In genomic region chr6:146978691-146979114, GRCm38 (mm10) we compare ENCODE assay signal across 10 mouse cellular contexts. TPM values are rescaled to one million over a fixed set of nuclear protein-coding genes. Genes with fewer than 3 reads are reported as not detected.
DNase-seq lines count a peak whose midpoint lies in the region; ATAC-seq lines count a peak whose summit lies in the region.
"Had no signal": no experiment of that assay in that cellular context is flagged by ENCODE, and none has a peak within 500 bp of the region (broad histone marks: within the 10 kb centered on the region; RNA-seq: fewer than 3 reads in every experiment).

No protein-coding gene starts in this region.

- no peak overlapping the region for H3K27ac ChIP-seq in embryonic facial prominence, embryonic 14.5 days (replicated peaks; ENCODE audit: low read depth, low read length)
- H3K27ac ChIP-seq: embryonic facial prominence, embryonic 12.5 days had no signal

- WGBS in embryonic facial prominence, embryonic 14.5 days, result 48% methylated on average over 5 of the region's 5 CpGs

- 0 out of 2 replicates have a peak, but pooled peaks have one; percentile 9 for ATAC-seq in embryonic facial prominence, embryonic 14.5 days (ENCODE audit: low read depth)

- no peak overlapping the region for H3K9ac ChIP-seq in embryonic facial prominence, embryonic 14.5 days (ENCODE audit: low read depth, low read length)
- H3K9ac ChIP-seq: embryonic facial prominence, embryonic 12.5 days had no signal

- H3K9me3 ChIP-seq in embryonic facial prominence, embryonic 14.5 days (ENCODE audit: control insufficient read depth, low read length), result no peaks in the 10 kb centered on the region
- H3K9me3 ChIP-seq: embryonic facial prominence, embryonic 12.5 days had no signal

- H3K4me3 ChIP-seq in embryonic facial prominence, embryonic 14.5 days (ENCODE audit: low read depth, low read length), result no peak overlapping the region
- H3K4me3 ChIP-seq: embryonic facial prominence, embryonic 12.5 days had no signal

- no peaks in the 10 kb centered on the region for H3K27me3 ChIP-seq in embryonic facial prominence, embryonic 14.5 days (replicated peaks; ENCODE audit: control insufficient read depth, insufficient read depth, low read length)
- H3K27me3 ChIP-seq: embryonic facial prominence, embryonic 12.5 days had no signal

- peaks cover 5% of the 10 kb centered on the region for H3K4me1 ChIP-seq in embryonic facial prominence, embryonic 14.5 days (ENCODE audit: control insufficient read depth, insufficient read depth, low read length)

- H3K4me2 ChIP-seq in embryonic facial prominence, embryonic 14.5 days (ENCODE audit: low read depth, low read length), result no peak overlapping the region
- H3K4me2 ChIP-seq: embryonic facial prominence, embryonic 12.5 days had no signal

- peaks cover 15% of the 10 kb centered on the region for H3K36me3 ChIP-seq in embryonic facial prominence, embryonic 14.5 days (ENCODE audit: control insufficient read depth, insufficient read depth, low read length)
- H3K36me3 ChIP-seq: embryonic facial prominence, embryonic 12.5 days had no signal

- peak; percentile 49 for DNase-seq in gastrocnemius, adult 18-20 months (ENCODE audit: low spot score)
- DNase-seq in gastrocnemius, postnatal 10 days, result no peak
- DNase-seq in A20 (ENCODE audit: low read depth, low spot score), result peak; percentile 40
- DNase-seq in embryonic facial prominence, embryonic 14.5 days (ENCODE audit: low spot score), result peak; percentile 62
- peak; percentile 38 to 54 for DNase-seq in kidney, postnatal 36 days
- DNase-seq in right cerebral cortex, postnatal 14 days, result no peak
- no peak for DNase-seq in urinary bladder, adult 18-20 months (ENCODE audit: low spot score in 2 of 2)
- no peak for DNase-seq in urinary bladder, postnatal 4 days (ENCODE audit: low spot score in 2 of 2)

RNA-seq across cellular contexts. Expression of gene 1700034J05Rik, which starts 24.5 kb away (rescaled TPM):
- total RNA-seq in gastrocnemius, adult 18-20 months (2021), result not detected
- not detected for total RNA-seq in gastrocnemius, postnatal 10 days (2021)
- 0.31 and 0.57 TPM in 2 replicates for polyA plus RNA-seq in embryonic facial prominence, embryonic 14.5 days (2014; fragmentation: Nextera tagmentation; extraction: Ambion mirVana)
- total RNA-seq: left cerebral cortex, postnatal 25 days had no signal

RNA-seq across cellular contexts. Expression of gene Rep15, which starts 53.7 kb away (rescaled TPM):
- under 1 TPM; 0.41 to 0.74 TPM for total RNA-seq in gastrocnemius, adult 18-20 months (2021)
- under 1 TPM; 0.66 to 0.77 TPM for total RNA-seq in gastrocnemius, postnatal 10 days (2021)
- polyA plus RNA-seq in embryonic facial prominence, embryonic 14.5 days (2014; fragmentation: Nextera tagmentation; extraction: Ambion mirVana), result 1.00 and 1.4 TPM in 2 replicates

Comparison
In these comparisons a context has a peak if more than half of its experiments do, and no peak if none do; other contexts are left out.
1. DNase-seq: peak in gastrocnemius, adult 18-20 months (single experiment), A20 (single experiment), embryonic facial prominence, embryonic 14.5 days (single experiment) and kidney, postnatal 36 days (2 of 2); none in gastrocnemius, postnatal 10 days (single experiment), right cerebral cortex, postnatal 14 days (single experiment), urinary bladder, adult 18-20 months (0 of 2) and urinary bladder, postnatal 4 days (0 of 2).